Mouse (Mus musculus): ENCODE results near the gene Rpl36a. TPM values are rescaled to one million over a fixed set of nuclear protein-coding genes. Genes with fewer than 3 reads are reported as not detected.
A peak's percentile ranks its signal among the peaks of the same experiment; 100 is the strongest.

Rpl36a gene
- polyA plus RNA-seq, 1 experiment, result 451 TPM

DNA sequence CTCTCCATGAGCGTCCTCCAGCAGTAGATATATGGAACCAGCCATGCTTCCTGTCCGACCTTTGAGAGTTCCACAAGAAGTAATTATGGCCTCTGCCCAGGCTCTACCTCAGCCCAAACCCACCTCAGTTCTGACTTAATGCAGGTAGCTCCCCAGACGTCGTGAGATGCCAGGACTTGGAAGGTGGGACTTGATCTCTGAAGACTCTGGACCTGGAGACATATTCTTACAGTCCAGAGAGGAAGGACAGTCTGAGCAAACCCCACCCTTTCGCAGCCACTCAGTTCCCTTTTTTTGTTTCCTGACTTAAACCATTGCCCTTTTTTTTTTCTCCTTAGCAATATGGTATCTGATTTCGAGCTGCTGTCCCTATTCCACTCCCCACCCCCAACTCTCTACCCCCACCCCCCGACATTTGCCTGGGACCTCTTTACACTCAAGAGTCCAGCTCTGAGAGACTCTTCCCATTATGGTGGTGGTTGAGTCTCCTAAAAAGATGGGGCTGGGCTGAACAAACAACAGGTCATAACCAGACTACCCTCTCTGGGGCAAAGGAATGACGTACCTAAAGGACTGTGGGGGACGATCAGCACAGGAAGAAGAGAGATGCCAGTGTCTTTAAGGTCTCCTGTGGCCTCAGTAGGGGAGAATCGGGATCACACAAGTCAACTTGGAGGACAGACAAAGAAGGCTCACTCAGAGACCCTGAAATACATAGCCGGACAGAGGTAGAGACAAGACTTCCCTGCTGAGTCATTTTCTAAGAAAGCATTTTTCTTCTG lies 2.4 kb upstream of the Rpl36a start, which contains the start of gene Btk:
Btk (minus strand) TSS at position 683 of the 782 bp plus-strand sequence.
- DNase-seq, result no peak
- Histone ChIP-seq H3K27ac (ENCODE audit: insufficient read depth, low read length) (no peak within 1 kb of the TSS), H3K27me3 (ENCODE audit: control insufficient read depth, insufficient read depth, low read length) (no peaks in the 10 kb centered on the region), H3K4me3 (replicated peaks; ENCODE audit: insufficient read depth, low read depth, low read length) (no peak within 1 kb of the TSS), H3K4me1 (ENCODE audit: control insufficient read depth, insufficient read depth, low read length) (no peaks in the 10 kb centered on the region)
- WGBS, result 76% methylated on average over 11 of the region's 11 CpGs
- TF ChIP-seq POLR2A (IDR thresholded peaks at IDR 0.05; ENCODE audit: borderline replicate concordance, insufficient read depth, low read length) (no peak), CTCF (IDR thresholded peaks at IDR 0.05; ENCODE audit: borderline replicate concordance, insufficient read depth, low read depth, low read length) (no peak)

DNA sequence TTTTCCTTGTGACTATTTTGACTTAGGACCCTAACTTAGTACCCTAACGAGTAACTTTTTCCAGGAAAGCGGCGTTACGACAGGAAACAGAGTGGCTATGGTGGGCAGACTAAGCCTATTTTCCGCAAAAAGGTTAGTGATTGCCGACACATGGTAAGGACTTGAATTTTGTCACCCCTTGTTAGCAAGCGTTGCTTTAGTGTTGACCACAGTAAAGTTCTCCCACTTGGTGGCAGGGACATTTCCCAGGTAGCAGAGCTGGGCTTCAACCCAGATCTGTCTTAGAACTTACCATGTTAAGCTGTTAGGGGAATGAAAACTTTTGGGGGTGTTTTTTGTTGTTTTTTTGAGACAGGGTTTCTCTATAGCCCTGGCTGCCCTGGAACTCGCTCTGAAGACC lies 993 bp downstream of the Rpl36a start:
- no peaks in the 10 kb centered on the region for H3K4me1 ChIP-seq (ENCODE audit: control insufficient read depth, insufficient read depth, low read length)
- peak overlapping the region; percentile 30 for H3K4me3 ChIP-seq (replicated peaks; ENCODE audit: insufficient read depth, low read depth, low read length)
- 27% methylated on average over 8 of the region's 8 CpGs for WGBS
- no peak for DNase-seq
- no peak overlapping the region for H3K27ac ChIP-seq (ENCODE audit: insufficient read depth, low read length)
- no peaks in the 10 kb centered on the region for H3K27me3 ChIP-seq (ENCODE audit: control insufficient read depth, insufficient read depth, low read length)
- no peak for TF ChIP-seq POLR2A (IDR thresholded peaks at IDR 0.05; ENCODE audit: borderline replicate concordance, insufficient read depth, low read length)
- no peak for TF ChIP-seq CTCF (IDR thresholded peaks at IDR 0.05; ENCODE audit: borderline replicate concordance, insufficient read depth, low read depth, low read length)

DNA sequence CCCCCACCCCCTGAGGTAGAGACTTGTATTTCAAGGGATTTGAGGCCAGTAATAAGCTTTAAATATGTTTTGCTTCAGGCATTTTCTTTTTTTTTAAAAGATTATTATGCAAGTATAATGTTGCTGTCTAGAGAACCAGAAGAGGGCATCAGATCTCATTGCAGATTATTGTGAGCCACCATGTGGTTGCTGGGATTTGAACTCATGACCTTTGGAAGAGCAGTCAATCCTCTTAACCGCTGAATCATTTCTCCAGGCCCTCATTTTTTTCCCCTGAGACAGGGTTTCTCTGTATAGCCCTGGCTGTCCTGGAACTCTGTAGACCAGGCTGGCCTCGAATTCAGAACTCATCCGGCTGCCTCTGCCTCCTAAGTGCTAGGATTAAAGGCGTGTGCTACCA lies 2.8 kb downstream of the Rpl36a start:
- Histone ChIP-seq H3K4me3 (replicated peaks; ENCODE audit: insufficient read depth, low read depth, low read length) (no peak overlapping the region), H3K27me3 (ENCODE audit: control insufficient read depth, insufficient read depth, low read length) (no peaks in the 10 kb centered on the region), H3K27ac (ENCODE audit: insufficient read depth, low read length) (no peak overlapping the region), H3K4me1 (ENCODE audit: control insufficient read depth, insufficient read depth, low read length) (no peaks in the 10 kb centered on the region)
- no peak for DNase-seq
- TF ChIP-seq POLR2A (IDR thresholded peaks at IDR 0.05; ENCODE audit: borderline replicate concordance, insufficient read depth, low read length), result no peak
- WGBS, result 88% methylated on average over 4 of the region's 4 CpGs

DNA sequence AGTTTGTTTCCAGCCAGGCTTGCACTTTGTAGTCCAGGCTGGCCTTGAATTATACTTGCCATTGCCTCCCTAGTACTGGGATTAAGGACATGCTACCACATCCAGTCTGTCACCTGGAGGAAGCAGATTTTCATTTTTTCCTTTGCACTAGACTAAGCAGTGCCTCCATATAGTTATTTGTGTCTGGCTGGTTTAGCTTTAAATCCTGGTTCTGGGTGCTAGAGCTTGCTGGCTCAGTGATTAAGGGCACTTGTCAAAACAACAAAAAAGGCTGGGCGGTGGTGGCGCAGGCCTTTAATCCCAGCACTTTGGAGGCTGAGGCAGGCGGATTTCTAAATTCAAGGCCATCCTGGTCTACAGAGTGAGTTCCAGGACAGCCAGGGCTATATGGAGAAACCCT lies 3.5 kb downstream of the Rpl36a start:
- H3K27me3 ChIP-seq (ENCODE audit: control insufficient read depth, insufficient read depth, low read length), result no peaks in the 10 kb centered on the region
- no peaks in the 10 kb centered on the region for H3K4me1 ChIP-seq (ENCODE audit: control insufficient read depth, insufficient read depth, low read length)
- TF ChIP-seq CTCF (IDR thresholded peaks at IDR 0.05; ENCODE audit: borderline replicate concordance, insufficient read depth, low read depth, low read length) (no peak), POLR2A (IDR thresholded peaks at IDR 0.05; ENCODE audit: borderline replicate concordance, insufficient read depth, low read length) (no peak)
- no peak overlapping the region for H3K4me3 ChIP-seq (replicated peaks; ENCODE audit: insufficient read depth, low read depth, low read length)
- H3K27ac ChIP-seq (ENCODE audit: insufficient read depth, low read length), result no peak overlapping the region
- 88% methylated on average over 3 of the region's 3 CpGs for WGBS
- DNase-seq, result no peak

DNA sequence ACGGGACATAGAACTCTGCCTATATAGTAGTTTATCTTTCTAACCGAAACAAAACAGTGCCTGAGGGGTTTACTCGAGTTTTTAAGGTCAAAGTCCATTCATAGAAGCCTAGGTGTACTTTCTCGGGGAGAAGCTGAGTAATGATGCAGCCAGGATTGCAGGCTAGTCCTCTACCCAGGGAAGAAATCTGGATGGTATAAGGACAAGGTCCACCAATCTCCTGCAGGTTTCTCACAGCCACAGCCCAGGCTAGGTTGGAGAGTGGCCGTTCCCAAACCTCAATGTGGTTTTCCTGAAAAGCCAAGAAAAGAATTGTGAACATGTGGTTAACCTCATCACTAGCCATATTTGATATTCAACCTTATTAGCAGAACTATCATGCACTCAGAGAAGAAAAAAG lies 4.4 kb downstream of the Rpl36a start:
- TF ChIP-seq POLR2A (IDR thresholded peaks at IDR 0.05; ENCODE audit: borderline replicate concordance, insufficient read depth, low read length), result no peak
- no peak for TF ChIP-seq CTCF (IDR thresholded peaks at IDR 0.05; ENCODE audit: borderline replicate concordance, insufficient read depth, low read depth, low read length)
- WGBS, result 66% methylated on average over 5 of the region's 5 CpGs
- no peaks in the 10 kb centered on the region for H3K4me1 ChIP-seq (ENCODE audit: control insufficient read depth, insufficient read depth, low read length)
- no peak overlapping the region for H3K27ac ChIP-seq (ENCODE audit: insufficient read depth, low read length)
- no peak for DNase-seq
- H3K27me3 ChIP-seq (ENCODE audit: control insufficient read depth, insufficient read depth, low read length), result no peaks in the 10 kb centered on the region
- H3K4me3 ChIP-seq (replicated peaks; ENCODE audit: insufficient read depth, low read depth, low read length), result no peak overlapping the region

DNA sequence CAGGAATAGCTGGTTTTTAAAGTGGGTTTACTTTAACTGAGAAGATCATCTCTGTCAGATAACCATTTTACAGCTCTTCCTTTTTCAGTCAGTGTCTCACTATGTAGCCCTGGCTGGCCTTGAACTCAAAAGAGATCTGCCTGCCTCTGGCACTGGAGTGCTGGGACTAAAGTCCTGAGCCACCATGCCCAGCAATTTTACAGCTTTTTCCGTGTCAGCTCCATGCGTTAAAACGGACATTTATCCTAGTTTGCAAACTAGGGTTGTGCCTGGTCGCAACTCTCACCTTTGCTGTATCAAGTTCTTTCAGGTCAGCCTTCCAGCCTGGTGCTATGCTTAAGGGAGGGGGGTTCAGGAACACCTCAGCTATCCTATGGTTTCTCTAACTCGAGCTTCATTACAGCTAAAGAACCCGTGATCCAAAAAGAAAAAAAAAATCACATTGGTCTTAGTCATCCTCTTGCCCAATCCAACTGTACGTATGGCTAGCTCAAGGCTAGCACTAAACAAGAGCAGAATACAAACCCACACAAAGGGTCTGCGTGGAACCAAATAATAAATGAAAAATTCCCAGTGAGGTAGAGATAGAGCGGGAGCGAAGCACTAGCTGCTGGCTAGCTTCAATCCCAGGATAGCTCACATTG lies 14.6 kb downstream of the Rpl36a start:
- peak overlapping the region; percentile 98 for H3K4me3 ChIP-seq (replicated peaks; ENCODE audit: insufficient read depth, low read depth, low read length)
- H3K27ac ChIP-seq (ENCODE audit: insufficient read depth, low read length), result no peak overlapping the region
- H3K27me3 ChIP-seq (ENCODE audit: control insufficient read depth, insufficient read depth, low read length), result no peaks in the 10 kb centered on the region
- WGBS, result 14% methylated on average over 10 of the region's 10 CpGs
- H3K4me1 ChIP-seq (ENCODE audit: control insufficient read depth, insufficient read depth, low read length), result 0 out of 2 replicates have a peak, but pooled peaks cover 2% of the 10 kb centered on the region
- no peak for DNase-seq
- TF ChIP-seq CTCF (IDR thresholded peaks at IDR 0.05; ENCODE audit: borderline replicate concordance, insufficient read depth, low read depth, low read length) (no peak), POLR2A (IDR thresholded peaks at IDR 0.05; ENCODE audit: borderline replicate concordance, insufficient read depth, low read length) (no peak)

DNA sequence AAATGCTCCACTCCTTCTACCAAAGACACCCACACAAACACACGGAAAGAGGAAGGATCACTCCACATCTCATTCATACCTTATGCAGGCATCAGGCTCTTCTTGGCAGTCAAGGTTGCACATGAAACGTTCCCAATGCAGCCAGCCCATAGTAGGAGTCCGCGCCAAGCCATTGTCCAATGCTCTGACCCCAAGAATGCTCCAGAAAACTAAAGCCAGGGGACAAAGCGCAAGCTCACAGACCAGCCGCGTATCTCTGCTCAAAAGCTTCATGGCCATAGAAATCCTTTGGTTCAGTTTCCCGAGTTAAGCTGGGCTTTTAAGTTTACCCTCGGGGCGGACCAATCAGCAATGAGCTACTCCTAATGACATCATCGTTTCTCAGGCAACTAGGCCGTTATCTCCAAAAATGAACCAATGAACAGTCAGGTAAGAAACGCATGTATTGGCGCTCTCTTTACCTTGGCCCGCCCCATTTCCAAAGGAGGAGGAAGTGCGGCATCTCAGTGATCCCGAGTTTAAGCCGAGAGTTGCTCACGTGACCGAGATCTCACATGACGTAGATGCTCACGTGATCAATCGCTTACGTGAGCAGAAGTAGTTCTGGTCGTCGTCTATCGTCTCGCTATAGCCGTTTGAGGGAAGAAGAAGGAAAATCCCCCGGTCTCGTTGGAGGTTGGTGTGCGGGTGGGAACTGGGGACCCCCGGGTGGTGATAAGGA lies 15.4 kb downstream of the Rpl36a start, which contains the start of the genes Gla and Hnrnph2:
Gla (minus strand) TSS at position 467 of the 721 bp plus-strand sequence.
Hnrnph2 (plus strand) TSS at position 521 of the 721 bp plus-strand sequence.
- Histone ChIP-seq H3K4me1 (ENCODE audit: control insufficient read depth, insufficient read depth, low read length) (0 out of 2 replicates have a peak, but pooled peaks cover 2% of the 10 kb centered on the region), H3K27me3 (ENCODE audit: control insufficient read depth, insufficient read depth, low read length) (no peaks in the 10 kb centered on the region), H3K4me3 (replicated peaks; ENCODE audit: insufficient read depth, low read depth, low read length) (peak within 1 kb of the TSS; percentile 98), H3K27ac (ENCODE audit: insufficient read depth, low read length) (peak within 1 kb of the TSS; percentile 91)
- TF ChIP-seq POLR2A (IDR thresholded peaks at IDR 0.05; ENCODE audit: borderline replicate concordance, insufficient read depth, low read length) (peak; percentile 55; the same call in 1 of the 2 replicates), CTCF (IDR thresholded peaks at IDR 0.05; ENCODE audit: borderline replicate concordance, insufficient read depth, low read depth, low read length) (no peak)
- 10% methylated on average over 33 of the region's 33 CpGs for WGBS
- peak; percentile 89 to 96 for DNase-seq
